Mouse (Mus musculus) lung, postnatal 0 days (tissue): ENCODE results near the gene Gm21964.

Experiments used
- CTCF ChIP-seq: IDR thresholded peaks from 2 replicates; pipeline ENCODE4 v1.5.1; 2016; ENCODE audit warnings: antibody characterized with exemption, mild to moderate bottlenecking
- EP300 ChIP-seq: IDR thresholded peaks from 2 replicates; pipeline ENCODE4 v1.6.1; 2016; ENCODE audit warnings: antibody characterized with exemption, mild to moderate bottlenecking, control low read depth

DNA sequence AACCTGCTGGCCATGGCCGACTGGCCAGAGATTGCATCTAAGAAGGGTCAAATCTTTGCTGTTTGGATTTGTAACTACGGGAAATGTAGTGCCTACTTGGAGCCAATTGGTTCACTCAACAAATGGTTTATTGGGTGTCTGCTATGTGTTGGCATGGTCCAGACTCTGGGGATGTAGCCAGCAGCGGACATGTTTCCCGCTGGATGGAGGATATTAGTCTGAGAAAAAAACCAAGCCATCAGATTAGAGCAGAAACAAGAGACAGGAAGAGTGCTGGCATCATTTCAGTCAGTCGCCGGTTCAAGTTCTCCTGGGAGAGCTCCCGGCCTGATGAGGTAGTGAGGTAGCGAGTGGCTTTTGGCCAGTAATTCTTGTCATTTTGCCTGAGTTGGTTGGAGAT lies 33.2 kb downstream of the Gm21964 start:
- TF ChIP-seq CTCF (no peak), EP300 (no peak)
